Mouse (Mus musculus): ENCODE measurements around the gene Ddx21. TPM values are rescaled to one million over a fixed set of nuclear protein-coding genes. Genes with fewer than 3 reads are reported as not detected.
"Not testable (repeated sequence)": the region's sequence is repeated elsewhere in the genome, so short reads cannot be mapped to it uniquely, and the experiment has no call there.

Gene Ddx21
- total RNA-seq (2021): 56.8 and 80.6 TPM in 2 replicates
- long read RNA-seq, full-length matches to known transcripts: 8 of 24 reads
- long read RNA-seq, partial matches to known transcripts: 15 of 24 reads
- long read RNA-seq, other reads (novel, unspliced or antisense): 1 of 24 reads

GRCm38 (mm10) chr10:62602177-62603040, at the start of gene Ddx21:
TSS of gene Ddx21 (minus strand) at chr10:62602281.
- peak; percentile 91 for DNase-seq

DNA sequence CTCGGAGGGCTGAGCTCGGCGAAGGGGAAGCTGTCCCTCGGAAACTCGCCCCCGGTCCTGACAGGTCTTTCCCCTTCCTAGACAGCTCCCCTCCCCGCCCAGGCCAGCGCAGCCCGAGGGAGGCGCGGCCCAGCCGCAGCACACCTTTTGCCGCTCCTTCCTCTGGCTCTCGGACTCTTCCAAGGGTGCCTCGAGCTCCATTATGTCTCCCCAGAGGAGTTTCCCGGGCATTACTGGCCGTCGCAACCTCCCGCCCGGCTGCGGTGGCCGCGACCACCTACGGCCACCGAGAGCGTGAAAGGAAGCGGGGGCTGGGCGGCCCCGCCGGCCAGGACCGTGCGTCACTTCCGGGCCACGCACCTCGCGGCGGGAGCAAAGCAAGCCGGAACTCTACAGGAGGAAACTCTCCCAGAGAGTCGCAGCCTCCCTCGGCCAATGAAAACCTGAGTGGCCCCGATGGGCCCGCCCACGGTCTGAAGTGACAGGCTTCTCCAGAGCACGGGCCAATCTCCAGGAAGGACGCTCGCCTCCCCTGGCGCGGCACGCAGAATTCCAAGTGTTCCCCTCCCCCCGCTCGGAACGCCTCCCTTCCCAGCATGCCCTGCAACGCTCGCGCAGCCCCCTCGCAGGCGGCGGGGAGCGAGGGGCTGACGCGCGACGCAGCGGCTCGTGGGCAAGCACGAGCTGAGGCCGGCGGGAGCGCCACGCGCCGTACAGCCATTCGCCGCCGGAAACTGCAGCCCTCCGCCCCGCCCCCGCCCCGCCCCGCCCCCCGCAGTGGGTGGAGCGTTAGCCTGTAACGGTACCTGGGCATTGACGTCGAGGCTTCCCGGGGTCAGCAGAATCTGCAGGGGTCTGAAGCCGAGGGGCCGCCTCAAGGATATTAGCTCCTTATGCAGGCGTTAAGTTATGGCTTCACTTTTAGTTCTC, 49.1 kb upstream of the Ddx21 start, which contains the start of gene Ddx50:
TSS of gene Ddx50 (minus strand) at position 338 of the 930 bp plus-strand sequence.
- DNase-seq: peak; percentile 98

DNA sequence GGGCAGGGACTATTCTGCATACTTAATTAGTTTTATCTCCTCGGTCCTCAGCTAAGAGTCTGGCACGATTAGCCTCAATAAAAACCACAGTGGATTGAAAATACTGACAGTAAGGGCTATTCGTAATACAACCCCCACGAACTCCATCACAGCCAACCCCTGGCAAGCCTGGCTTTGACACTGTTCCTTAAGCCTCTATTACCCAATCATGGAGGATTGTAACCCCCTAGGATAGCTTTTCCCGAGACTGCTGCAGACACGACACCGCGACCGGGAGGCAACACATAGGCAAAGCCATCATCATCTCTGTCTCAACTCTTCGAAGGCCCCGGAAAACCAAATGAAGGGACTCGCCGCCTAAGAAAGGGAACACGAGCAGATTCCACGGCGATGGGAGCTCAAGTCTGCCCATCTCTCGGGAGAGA, 48.3 kb upstream of the Ddx21 start:
- DNase-seq: no peak

DNA sequence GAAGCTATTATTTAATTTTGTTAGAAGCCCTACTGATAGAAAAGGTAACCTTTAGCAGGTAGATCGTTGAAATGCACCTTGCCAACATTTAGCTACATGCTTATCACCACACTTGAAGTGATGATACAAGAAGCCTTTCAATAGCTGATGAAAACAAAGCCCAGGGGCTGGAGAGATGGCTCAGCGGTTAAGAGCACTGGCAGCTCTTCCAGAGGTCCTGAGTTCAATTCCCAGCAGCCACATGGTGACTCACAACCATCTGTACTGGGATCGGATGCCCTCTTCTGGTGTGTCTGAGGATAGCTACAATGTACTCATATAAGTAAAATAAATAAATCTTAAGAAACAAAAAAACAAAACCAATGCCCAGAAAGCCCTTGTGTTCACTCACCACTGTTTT, 2.1 kb upstream of the Ddx21 start:
- DNase-seq: no peak

- no peak for DNase-seq
Measured at GRCm38 (mm10) chr10:62603233-62604030, 1.4 kb upstream of the Ddx21 start.

DNA sequence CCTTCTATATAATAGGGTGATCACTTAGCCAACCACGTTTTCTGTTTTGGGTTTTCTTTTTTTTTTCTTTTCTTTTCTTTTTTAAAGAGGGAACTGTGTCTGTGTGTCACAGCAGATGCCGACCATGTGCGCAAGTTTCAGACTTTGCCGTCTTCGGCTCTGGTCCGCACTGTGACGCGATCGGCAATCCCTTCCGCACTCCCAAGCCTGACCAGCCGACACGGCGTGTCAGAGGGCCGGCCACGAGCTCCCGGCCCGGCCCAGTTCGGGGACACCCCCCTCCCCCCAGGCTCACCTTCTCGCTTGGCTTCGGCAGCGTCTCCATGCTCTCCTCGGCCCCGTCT, 276 bp downstream of the Ddx21 start:
- no peak for DNase-seq

DNA sequence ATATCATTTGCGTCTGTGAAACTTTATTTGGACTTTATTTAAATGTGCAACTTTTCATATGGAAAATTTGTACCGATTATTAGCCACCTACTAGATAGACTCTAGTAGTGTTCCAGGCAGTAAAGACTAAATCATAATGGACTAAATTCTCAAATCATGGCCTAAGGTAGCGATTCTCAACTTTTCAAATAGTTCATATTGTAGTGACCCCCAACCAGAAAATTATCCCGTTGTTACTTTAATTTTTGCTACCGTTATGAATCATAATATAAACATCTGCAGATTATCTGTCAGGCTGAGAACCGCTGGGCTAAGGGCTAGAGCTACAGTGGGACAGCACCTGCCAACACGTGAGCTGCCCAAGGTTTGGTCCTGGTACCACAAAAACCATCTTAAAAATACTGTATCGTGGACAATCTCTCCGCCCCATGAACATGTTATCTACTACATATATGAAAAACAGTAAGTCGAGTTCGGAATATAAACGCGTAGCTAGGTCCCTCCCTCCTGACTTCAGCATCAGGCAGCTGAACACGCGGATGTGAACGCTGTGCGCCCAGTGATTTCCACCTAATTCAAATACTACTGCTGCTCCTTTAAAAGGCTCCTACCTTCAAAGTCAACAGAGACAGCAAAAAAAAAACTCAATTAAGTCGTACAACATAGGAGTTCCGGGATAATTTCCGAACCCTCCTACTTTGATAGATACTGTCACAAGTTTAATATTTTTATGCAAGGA, 859 bp downstream of the Ddx21 start:
- no peak for DNase-seq

- DNase-seq: no peak
Measured at GRCm38 (mm10) chr10:62600056-62600455, 2.0 kb downstream of the Ddx21 start.

DNA sequence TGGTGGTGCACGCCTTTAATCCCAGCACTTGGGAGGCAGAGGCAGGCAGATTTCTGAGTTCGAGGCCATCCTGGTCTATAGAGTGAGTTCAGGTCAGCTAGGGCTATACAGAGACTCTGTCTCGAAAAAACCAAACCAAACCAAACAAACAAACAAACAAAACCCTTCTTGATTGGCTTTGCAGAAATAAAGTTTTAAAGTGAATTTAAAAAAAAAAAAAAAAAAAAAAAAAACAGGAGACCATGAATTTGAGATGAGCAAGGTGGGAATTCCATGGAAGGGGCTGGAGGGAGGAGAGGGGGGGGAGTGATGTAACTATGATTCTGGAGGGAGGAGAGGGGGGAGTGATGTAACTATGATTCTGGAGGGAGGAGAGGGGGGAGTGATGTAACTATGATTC, 2.8 kb downstream of the Ddx21 start:
- not testable (repeated sequence) for DNase-seq

- DNase-seq: no peak
Measured at GRCm38 (mm10) chr10:62592496-62592895, 9.6 kb downstream of the Ddx21 start.

GRCm38 (mm10) chr10:62590200-62590599, 11.9 kb downstream of the Ddx21 start:
- peak; percentile 75 for DNase-seq

DNA sequence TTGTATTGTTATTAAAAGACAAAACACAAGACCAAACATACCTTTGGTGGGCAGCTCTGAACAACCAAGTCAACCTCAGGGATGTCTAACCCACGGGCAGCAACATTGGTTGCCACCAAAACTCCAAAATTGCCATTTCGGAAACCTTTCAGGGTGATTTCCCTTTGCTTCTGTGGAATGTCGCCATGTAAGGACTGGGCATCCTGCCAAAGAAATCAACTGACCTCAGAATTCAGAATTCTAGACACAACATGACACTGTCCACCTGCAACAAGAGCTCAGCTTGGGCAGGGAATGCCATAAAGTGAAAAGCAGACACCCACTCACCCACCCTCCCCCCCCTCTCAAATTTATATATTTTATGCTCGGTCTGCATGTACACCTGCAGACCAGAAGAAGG, 13.5 kb downstream of the Ddx21 start:
- DNase-seq: no peak

GRCm38 (mm10) chr10:62583245-62583644, 18.8 kb downstream of the Ddx21 start:
- no peak for DNase-seq

- no peak for DNase-seq
Measured at GRCm38 (mm10) chr10:62582701-62583100, 19.4 kb downstream of the Ddx21 start.

- no peak for DNase-seq
Measured at GRCm38 (mm10) chr10:62582263-62582662, 19.8 kb downstream of the Ddx21 start.

GRCm38 (mm10) chr10:62579129-62579528, 23.0 kb downstream of the Ddx21 start:
- DNase-seq: not testable (repeated sequence)

DNA sequence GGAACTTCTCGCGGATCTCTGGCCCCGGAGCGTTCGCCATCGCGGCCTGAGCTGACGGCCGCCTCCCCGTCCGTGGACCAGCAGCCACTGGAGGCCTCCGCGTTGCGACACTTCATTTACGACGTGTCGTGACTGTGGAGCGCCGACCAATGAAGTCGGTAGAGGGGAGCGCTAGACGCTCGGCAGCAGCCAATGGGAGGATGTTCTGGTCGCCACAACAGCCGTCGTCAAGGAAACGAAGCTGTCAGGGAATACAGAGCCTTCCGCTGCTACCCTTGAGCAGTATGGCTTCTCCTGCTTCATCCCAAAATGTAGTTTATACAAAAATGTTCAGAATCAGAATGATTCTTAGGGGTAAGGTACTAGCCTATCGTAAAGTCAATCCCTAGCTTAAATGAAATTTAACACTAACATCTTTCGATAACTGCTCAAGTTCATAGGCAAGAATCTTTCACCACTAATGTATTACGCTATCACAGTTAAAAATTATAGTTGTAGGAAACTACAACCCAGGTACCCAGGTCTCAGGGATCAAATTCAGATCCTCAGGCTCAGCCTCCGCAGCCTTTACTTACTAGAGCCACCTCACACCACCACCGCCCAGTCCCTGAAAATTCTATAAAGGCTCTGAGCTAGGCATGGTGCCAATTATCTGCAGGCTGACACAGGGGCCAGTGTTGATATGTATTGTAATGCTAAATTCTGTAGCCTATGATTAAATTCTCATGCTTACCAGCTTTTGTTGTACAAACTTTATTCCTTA, 23.6 kb downstream of the Ddx21 start, which contains the start of gene Kif1bp:
TSS of gene Kif1bp (minus strand) at position 120 of the 763 bp plus-strand sequence.
- DNase-seq: peak; percentile 95

DNA sequence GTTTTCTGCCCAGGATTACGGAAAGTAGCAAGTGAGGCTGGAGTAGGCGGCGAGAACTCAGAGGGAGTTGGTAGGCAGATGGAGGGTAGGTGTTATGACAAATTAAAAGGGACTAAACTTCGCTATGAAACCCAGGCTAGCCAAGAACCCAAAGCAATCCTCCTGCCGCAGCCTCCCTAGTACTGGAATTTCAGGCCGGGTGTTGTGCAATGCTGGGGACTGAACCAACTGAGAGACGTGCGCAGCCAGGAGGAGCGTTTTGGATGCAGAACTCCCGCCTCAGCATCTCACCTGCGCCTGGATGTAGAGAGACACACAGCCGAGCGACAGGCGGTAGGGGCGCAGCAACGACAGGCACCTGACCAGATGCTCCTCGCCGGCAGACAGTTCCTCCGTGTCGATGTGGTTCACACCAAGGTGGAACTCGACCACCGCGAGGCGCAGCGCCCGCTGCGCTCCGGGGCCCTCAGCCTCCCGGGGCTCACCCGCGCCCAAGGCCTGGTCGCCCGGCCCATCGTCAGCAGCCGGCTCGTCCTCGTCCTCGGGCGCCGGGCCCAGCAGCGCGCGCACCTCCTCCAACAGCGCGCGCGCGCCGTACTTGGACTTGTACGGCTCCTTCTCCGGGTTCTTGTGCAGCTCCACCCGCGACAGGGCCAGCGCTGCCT, 24.3 kb downstream of the Ddx21 start:
- DNase-seq: no peak

DNA sequence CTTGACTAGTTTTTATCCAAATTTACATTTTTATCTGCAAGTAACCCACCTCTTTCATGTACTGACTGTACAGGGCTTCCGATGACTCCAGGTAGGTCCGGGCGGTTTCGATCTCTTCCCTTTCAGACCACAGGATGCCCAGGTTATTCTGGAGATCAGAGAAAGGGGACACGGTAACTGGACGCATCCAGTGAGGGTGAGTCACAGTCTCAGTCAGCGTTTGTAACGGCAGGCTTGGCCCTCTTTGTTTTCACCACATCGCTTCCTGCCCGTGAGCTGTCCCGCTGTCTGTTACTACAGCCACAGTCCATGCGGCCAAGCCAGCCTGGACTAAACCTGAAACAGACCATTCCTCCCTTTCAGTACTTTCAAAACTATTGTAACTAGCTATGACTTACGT, 27.1 kb downstream of the Ddx21 start:
- no peak for DNase-seq
